Mouse (Mus musculus): ENCODE data around the gene Gm45234. TPM values are rescaled to one million over a fixed set of nuclear protein-coding genes. Genes with fewer than 3 reads are reported as not detected.
A peak's percentile ranks its signal among the peaks of the same experiment; 100 is the strongest.

Gm45234 gene
- polyA plus RNA-seq, 1 experiment from 2014 or later: not detected

DNA sequence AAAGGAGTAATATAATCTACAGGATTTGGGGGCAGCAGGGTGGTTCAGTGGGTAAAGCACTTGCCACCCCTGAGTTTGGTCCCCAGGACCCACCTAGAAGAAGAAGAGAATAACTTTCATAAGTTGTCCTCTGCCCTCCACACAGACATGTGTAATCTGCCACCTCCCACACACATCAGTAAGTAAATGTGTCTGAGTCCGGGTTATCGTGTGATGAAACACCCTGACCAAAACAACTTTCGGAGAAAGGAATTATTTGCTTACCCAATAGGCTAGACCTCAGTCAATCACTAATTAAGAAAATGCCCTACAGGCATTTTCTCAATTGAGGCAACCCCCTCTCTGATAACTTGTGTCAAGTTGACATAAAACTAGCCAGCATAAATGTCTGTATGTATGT, 65.3 kb downstream of the Gm45234 start:
- no peak overlapping the region for H3K4me3 ChIP-seq (ENCODE audit: low read depth, low read length)
- H3K9ac ChIP-seq (ENCODE audit: low read length): no peak overlapping the region
- 85% methylated on average over 3 of the region's 3 CpGs for WGBS

More for the DNA sequence above, 65.3 kb downstream of the Gm45234 start:
- Histone ChIP-seq H3K4me2 (replicated peaks; ENCODE audit: low read depth) (no peak overlapping the region), H3K27ac (replicated peaks) (no peak overlapping the region), H3K27me3 (ENCODE audit: control insufficient read depth, insufficient read depth, low read length) (no peaks in the 10 kb centered on the region), H3K9me3 (ENCODE audit: control insufficient read depth, low read length) (no peaks in the 10 kb centered on the region), H3K4me1 (replicated peaks; ENCODE audit: control insufficient read depth, insufficient read depth) (0 out of 2 replicates have a peak, but pooled peaks cover 2% of the 10 kb centered on the region), H3K36me3 (ENCODE audit: control insufficient read depth, insufficient read depth, low read length) (no peaks in the 10 kb centered on the region)
- DNase-seq (ENCODE audit: low spot score): no peak
- TF ChIP-seq CTCF (IDR thresholded peaks at IDR 0.05; ENCODE audit: low read depth) (no peak), EP300 (optimal IDR thresholded peaks at IDR 0.05) (no peak)
- ATAC-seq (ENCODE audit: low FRiP score, low TSS enrichment): no peak

MicroRNAs encoded within 50 kb of the gene (microRNA counts, 519-probe panel; counts per million panel counts)
- 6,410 counts per million, percentile 81 among the panel's probes with 10 or more counts for microRNA mmu-miR-141
- microRNA mmu-miR-200c: 7,052 counts per million, percentile 90 among the panel's probes with 10 or more counts

Small RNA genes within 50 kb of the gene (microRNA-seq; reads per million reads assigned to microRNA genes)
- gene Mir141 (3,931 reads per million, percentile 86 among the genes with 10 or more reads in this experiment), gene Mir200c (19,464 reads per million, percentile 96 among the genes with 10 or more reads in this experiment)

Other genes with a start within 250 kb of the Gm45234 start
- gene C1ra, start 243.6 kb downstream of the Gm45234 start, polyA plus RNA-seq (2015; fragmentation: Nextera tagmentation; extraction: Ambion mirVana): 15.0 and 15.1 TPM in 2 replicates
- gene C1s1, start 213.7 kb downstream of the Gm45234 start, polyA plus RNA-seq (2015; fragmentation: Nextera tagmentation; extraction: Ambion mirVana): 16.9 and 18.0 TPM in 2 replicates
- gene C1rb, start 185.7 kb downstream of the Gm45234 start, polyA plus RNA-seq (2015; fragmentation: Nextera tagmentation; extraction: Ambion mirVana): not detected in 2 replicates
- 0.05 TPM in 1 of 2 replicates, not detected in the other for gene C1s2, start 119.9 kb downstream of the Gm45234 start, polyA plus RNA-seq (2015; fragmentation: Nextera tagmentation; extraction: Ambion mirVana)
- gene Lpcat3, start 93.0 kb downstream of the Gm45234 start, polyA plus RNA-seq (2015; fragmentation: Nextera tagmentation; extraction: Ambion mirVana): 78.8 and 79.6 TPM in 2 replicates
- 93.9 and 94.8 TPM in 2 replicates for gene Emg1, start 43.8 kb downstream of the Gm45234 start, polyA plus RNA-seq (2015; fragmentation: Nextera tagmentation; extraction: Ambion mirVana)
- 230 and 237 TPM in 2 replicates for gene Phb2, start 43.7 kb downstream of the Gm45234 start, polyA plus RNA-seq (2015; fragmentation: Nextera tagmentation; extraction: Ambion mirVana)
- 13.1 and 15.8 TPM in 2 replicates for gene Ptpn6, start 17.3 kb downstream of the Gm45234 start, polyA plus RNA-seq (2015; fragmentation: Nextera tagmentation; extraction: Ambion mirVana)
- 292 and 310 TPM in 2 replicates for gene Grcc10, start 14.6 kb downstream of the Gm45234 start, polyA plus RNA-seq (2015; fragmentation: Nextera tagmentation; extraction: Ambion mirVana)
- 6.6 and 6.9 TPM in 2 replicates for gene Atn1, start 503 bp upstream of the Gm45234 start, polyA plus RNA-seq (2015; fragmentation: Nextera tagmentation; extraction: Ambion mirVana)
- 4.3 and 5.1 TPM in 2 replicates for gene Eno2, start 13.7 kb upstream of the Gm45234 start, polyA plus RNA-seq (2015; fragmentation: Nextera tagmentation; extraction: Ambion mirVana)
- gene Lrrc23, start 23.7 kb upstream of the Gm45234 start, polyA plus RNA-seq (2015; fragmentation: Nextera tagmentation; extraction: Ambion mirVana): 0.19 and 0.28 TPM in 2 replicates
- gene Spsb2, start 52.6 kb upstream of the Gm45234 start, polyA plus RNA-seq (2015; fragmentation: Nextera tagmentation; extraction: Ambion mirVana): 18.8 and 18.9 TPM in 2 replicates
- 463 and 465 TPM in 2 replicates for gene Tpi1, start 58.3 kb upstream of the Gm45234 start, polyA plus RNA-seq (2015; fragmentation: Nextera tagmentation; extraction: Ambion mirVana)
- 60.3 and 61.8 TPM in 2 replicates for gene Usp5, start 73.5 kb upstream of the Gm45234 start, polyA plus RNA-seq (2015; fragmentation: Nextera tagmentation; extraction: Ambion mirVana)
- gene Cdca3, start 73.5 kb upstream of the Gm45234 start, polyA plus RNA-seq (2015; fragmentation: Nextera tagmentation; extraction: Ambion mirVana): 43.3 and 52.8 TPM in 2 replicates
- 0.53 and 0.98 TPM in 2 replicates for gene Gnb3, start 84.3 kb upstream of the Gm45234 start, polyA plus RNA-seq (2015; fragmentation: Nextera tagmentation; extraction: Ambion mirVana)
- gene P3h3, start 101.7 kb upstream of the Gm45234 start, polyA plus RNA-seq (2015; fragmentation: Nextera tagmentation; extraction: Ambion mirVana): 9.7 and 10.7 TPM in 2 replicates
- gene Gpr162, start 108.0 kb upstream of the Gm45234 start, polyA plus RNA-seq (2015; fragmentation: Nextera tagmentation; extraction: Ambion mirVana): 0.45 and 0.87 TPM in 2 replicates
- gene Cd4, start 132.2 kb upstream of the Gm45234 start, polyA plus RNA-seq (2015; fragmentation: Nextera tagmentation; extraction: Ambion mirVana): 0.45 and 0.65 TPM in 2 replicates
- 0.93 and 1.4 TPM in 2 replicates for gene Lag3, start 155.7 kb upstream of the Gm45234 start, polyA plus RNA-seq (2015; fragmentation: Nextera tagmentation; extraction: Ambion mirVana)
- 260 and 276 TPM in 2 replicates for gene Ptms, start 164.1 kb upstream of the Gm45234 start, polyA plus RNA-seq (2015; fragmentation: Nextera tagmentation; extraction: Ambion mirVana)
- gene Mlf2, start 175.4 kb upstream of the Gm45234 start, polyA plus RNA-seq (2015; fragmentation: Nextera tagmentation; extraction: Ambion mirVana): 312 and 330 TPM in 2 replicates
- 114 and 121 TPM in 2 replicates for gene Cops7a, start 209.5 kb upstream of the Gm45234 start, polyA plus RNA-seq (2015; fragmentation: Nextera tagmentation; extraction: Ambion mirVana)
- gene Pianp, start 240.7 kb upstream of the Gm45234 start, polyA plus RNA-seq (2015; fragmentation: Nextera tagmentation; extraction: Ambion mirVana): 3.1 and 4.0 TPM in 2 replicates